Mouse (Mus musculus) left cerebral cortex, adult 11 months (tissue): Measurements from ENCODE around the gene Podn.

Experiments
- DNase-seq: peaks from one replicate; pipeline ENCODE4 v3.0.0; 2022; ENCODE audit warnings: low spot score

The Podn gene

DNA sequence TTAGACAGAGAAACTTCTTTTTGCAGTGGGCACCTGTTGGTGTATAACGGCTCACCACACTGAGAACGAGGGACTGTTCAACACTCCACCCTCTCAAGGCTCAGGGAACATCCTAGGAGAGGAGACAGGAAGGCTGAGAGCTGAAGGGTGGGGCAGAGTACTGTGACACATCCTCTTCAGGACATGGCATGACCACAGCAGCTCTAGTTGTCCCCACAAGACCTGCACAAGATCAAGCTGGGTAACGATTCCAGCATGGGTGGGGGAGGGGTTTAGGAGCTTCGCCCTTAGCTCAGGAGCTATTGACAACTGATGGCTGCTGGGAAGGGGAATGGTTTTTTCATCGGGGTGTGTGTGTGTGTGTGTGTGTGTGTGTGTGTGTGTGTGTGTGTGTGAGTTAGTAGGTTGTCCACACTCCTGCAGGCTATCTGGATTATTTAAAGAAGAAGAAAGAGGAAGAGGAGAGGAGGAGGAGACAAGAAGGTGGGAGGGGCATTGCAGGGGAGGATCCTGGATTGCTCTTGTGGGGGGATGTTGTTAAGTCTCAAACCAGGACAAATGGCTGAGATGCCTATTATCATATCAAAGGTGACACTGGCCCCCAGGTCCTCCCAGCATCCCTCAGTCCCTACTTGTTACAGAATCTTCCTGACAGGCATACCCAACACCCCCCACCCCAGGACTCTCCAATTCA, 129.7 kb downstream of the Podn start:
- no peak for DNase-seq
